Mouse (Mus musculus): ENCODE measurements around the gene Unc13c. TPM values are rescaled to one million over a fixed set of nuclear protein-coding genes. Genes with fewer than 3 reads are reported as not detected.

Unc13c gene
- polyA plus RNA-seq, 1 experiment from 2014 or later, result 4.5 TPM

- WGBS, result 68% methylated on average over 4 of the region's 4 CpGs
These were observed 17.2 kb downstream of the Unc13c start for GRCm38 (mm10) chr9:73951586-73951985.

GRCm38 (mm10) chr9:73934844-73935243 lies 33.9 kb downstream of the Unc13c start:
- Histone ChIP-seq H3K4me1 (no peaks in the 10 kb centered on the region), H3K36me3 (replicated peaks) (no peaks in the 10 kb centered on the region; the same call in 1 of the 2 replicates), H3K4me2 (no peak overlapping the region), H3K27me3 (replicated peaks) (no peaks in the 10 kb centered on the region), H3K9me3 (no peaks in the 10 kb centered on the region), H3K4me3 (no peak overlapping the region), H3K9ac (no peak overlapping the region), H3K27ac (no peak overlapping the region)
- WGBS, result 59% methylated on average over 4 of the region's 4 CpGs
- no peak for ATAC-seq (replicated peaks)

More at GRCm38 (mm10) chr9:73951586-73951985, 17.2 kb downstream of the Unc13c start:
- Histone ChIP-seq H3K4me1 (no peaks in the 10 kb centered on the region), H3K9ac (no peak overlapping the region), H3K36me3 (replicated peaks) (no peaks in the 10 kb centered on the region), H3K27me3 (replicated peaks) (no peaks in the 10 kb centered on the region), H3K27ac (no peak overlapping the region), H3K9me3 (no peaks in the 10 kb centered on the region), H3K4me3 (no peak overlapping the region), H3K4me2 (no peak overlapping the region)
- ATAC-seq (replicated peaks), result 0 out of 2 replicates have a peak, but pooled peaks have one; percentile 20

GRCm38 (mm10) chr9:73931988-73932387 lies 36.8 kb downstream of the Unc13c start:
- Histone ChIP-seq H3K4me1 (no peaks in the 10 kb centered on the region), H3K9ac (no peak overlapping the region), H3K9me3 (no peaks in the 10 kb centered on the region), H3K4me2 (no peak overlapping the region), H3K27ac (no peak overlapping the region), H3K4me3 (no peak overlapping the region), H3K27me3 (replicated peaks) (no peaks in the 10 kb centered on the region), H3K36me3 (replicated peaks) (no peaks in the 10 kb centered on the region; the same call in 1 of the 2 replicates)
- WGBS, result 94% methylated on average over 9 of the region's 9 CpGs
- no peak for ATAC-seq (replicated peaks)

- H3K9ac ChIP-seq, result no peak overlapping the region
- H3K4me2 ChIP-seq, result no peak overlapping the region
- no peak overlapping the region for H3K27ac ChIP-seq
- no peak overlapping the region for H3K4me3 ChIP-seq
- WGBS, result 67% methylated on average over 2 of the region's 2 CpGs
- ATAC-seq (replicated peaks), result no peak
- no peaks in the 10 kb centered on the region; the same call in 1 of the 2 replicates for H3K36me3 ChIP-seq (replicated peaks)
- H3K9me3 ChIP-seq, result no peaks in the 10 kb centered on the region
- no peaks in the 10 kb centered on the region for H3K27me3 ChIP-seq (replicated peaks)
- H3K4me1 ChIP-seq, result no peaks in the 10 kb centered on the region
These were observed 41.5 kb downstream of the Unc13c start for GRCm38 (mm10) chr9:73927276-73927675.

- no peak for ATAC-seq (replicated peaks)
- no peaks in the 10 kb centered on the region for H3K36me3 ChIP-seq (replicated peaks)
- H3K27me3 ChIP-seq (replicated peaks), result no peaks in the 10 kb centered on the region
- no peaks in the 10 kb centered on the region for H3K9me3 ChIP-seq
- no peak overlapping the region for H3K4me2 ChIP-seq
- no peak overlapping the region for H3K27ac ChIP-seq
- H3K4me3 ChIP-seq, result no peak overlapping the region
- no peak overlapping the region for H3K9ac ChIP-seq
- 89% methylated on average over 11 of the region's 11 CpGs for WGBS
- H3K4me1 ChIP-seq, result no peaks in the 10 kb centered on the region
These were observed 46.2 kb downstream of the Unc13c start for GRCm38 (mm10) chr9:73922449-73923115.

DNA sequence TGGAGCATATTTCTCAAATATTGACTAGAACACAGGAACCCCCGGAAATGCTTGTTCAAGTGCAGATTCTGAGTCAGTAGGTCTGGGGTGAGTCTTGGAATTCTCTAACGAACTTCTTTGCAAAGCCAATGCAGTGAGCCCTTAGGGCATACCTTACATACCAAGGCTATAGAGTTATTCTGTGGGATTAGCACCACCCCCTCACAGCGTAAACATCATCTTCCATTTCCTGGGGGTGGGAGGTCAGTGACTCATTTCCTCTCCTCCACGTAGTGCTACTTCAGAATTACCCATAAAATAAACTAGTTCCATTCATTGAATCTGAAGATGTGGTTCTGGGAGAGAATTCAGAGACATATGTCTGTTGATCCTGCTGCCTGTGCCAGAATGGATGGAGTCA lies 62.8 kb downstream of the Unc13c start:
- no peak for ATAC-seq (replicated peaks)
- no peaks in the 10 kb centered on the region for H3K9me3 ChIP-seq
- H3K4me3 ChIP-seq, result no peak overlapping the region
- no peak overlapping the region for H3K4me2 ChIP-seq
- H3K36me3 ChIP-seq (replicated peaks), result no peaks in the 10 kb centered on the region
- 87% methylated on average over 4 of the region's 4 CpGs for WGBS
- no peak overlapping the region for H3K27ac ChIP-seq
- H3K27me3 ChIP-seq (replicated peaks), result no peaks in the 10 kb centered on the region
- H3K9ac ChIP-seq, result no peak overlapping the region
- H3K4me1 ChIP-seq, result no peaks in the 10 kb centered on the region

- 87% methylated on average over 3 of the region's 3 CpGs for WGBS
- Histone ChIP-seq H3K9ac (no peak overlapping the region), H3K27ac (no peak overlapping the region), H3K36me3 (replicated peaks) (no peaks in the 10 kb centered on the region), H3K4me1 (no peaks in the 10 kb centered on the region), H3K4me2 (no peak overlapping the region), H3K4me3 (no peak overlapping the region), H3K27me3 (replicated peaks) (no peaks in the 10 kb centered on the region), H3K9me3 (no peaks in the 10 kb centered on the region; the same call in 1 of the 2 replicates)
- no peak for ATAC-seq (replicated peaks)
These were observed 70.2 kb downstream of the Unc13c start for GRCm38 (mm10) chr9:73898516-73898915.

DNA sequence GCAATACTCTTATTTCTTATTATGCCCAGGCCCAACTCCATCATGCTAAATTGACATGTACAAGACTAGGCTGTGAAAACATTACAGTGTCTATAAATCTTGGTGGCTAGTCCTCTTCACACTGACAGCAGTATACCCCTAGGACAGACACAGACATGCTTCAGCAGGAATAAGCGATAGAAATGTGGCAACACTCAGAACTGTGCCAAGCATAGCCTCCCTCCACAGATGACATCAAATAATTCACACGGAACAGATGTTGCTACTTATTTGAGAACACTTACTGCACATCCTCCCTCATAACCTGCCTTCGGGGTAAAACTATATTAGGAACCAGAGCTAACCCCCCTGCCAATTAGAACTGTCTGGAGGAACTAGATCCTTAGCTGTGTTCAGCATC lies 72.6 kb downstream of the Unc13c start:
- WGBS, result 87% methylated on average over 3 of the region's 3 CpGs
- Histone ChIP-seq H3K27me3 (replicated peaks) (no peaks in the 10 kb centered on the region), H3K4me2 (no peak overlapping the region), H3K9me3 (no peaks in the 10 kb centered on the region; the same call in 1 of the 2 replicates), H3K27ac (no peak overlapping the region), H3K4me1 (no peaks in the 10 kb centered on the region), H3K9ac (no peak overlapping the region), H3K4me3 (no peak overlapping the region), H3K36me3 (replicated peaks) (no peaks in the 10 kb centered on the region)
- no peak for ATAC-seq (replicated peaks)

GRCm38 (mm10) chr9:73883587-73883986 lies 85.2 kb downstream of the Unc13c start:
- no peak overlapping the region for H3K9ac ChIP-seq
- H3K36me3 ChIP-seq (replicated peaks), result no peaks in the 10 kb centered on the region
- WGBS, result 67% methylated on average over 1 of the region's 1 CpGs
- H3K27me3 ChIP-seq (replicated peaks), result no peaks in the 10 kb centered on the region
- H3K27ac ChIP-seq, result no peak overlapping the region
- H3K4me2 ChIP-seq, result no peak overlapping the region
- no peak overlapping the region for H3K4me3 ChIP-seq
- ATAC-seq (replicated peaks), result no peak
- H3K9me3 ChIP-seq, result peaks cover 4% of the 10 kb centered on the region; the same call in 1 of the 2 replicates
- H3K4me1 ChIP-seq, result no peaks in the 10 kb centered on the region

DNA sequence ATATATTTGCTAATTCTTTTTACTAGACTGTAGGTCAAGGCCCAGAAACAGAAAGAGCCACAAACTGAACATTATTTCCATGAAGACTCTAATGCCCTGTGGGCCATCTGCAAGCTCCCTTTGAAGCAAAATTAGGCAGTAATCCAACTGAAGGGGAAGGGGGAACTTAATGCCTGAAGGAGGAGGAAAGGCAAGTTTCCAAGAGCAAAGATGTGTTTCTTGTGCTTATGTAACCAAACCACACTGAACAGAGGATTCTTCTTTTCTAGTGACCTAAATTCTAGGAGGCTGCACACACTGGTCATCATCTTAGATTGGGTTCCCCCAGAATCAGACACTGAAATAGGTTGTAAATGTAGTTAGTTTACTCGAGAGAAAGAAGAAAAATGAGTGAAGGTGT lies 85.6 kb downstream of the Unc13c start:
- peaks cover 4% of the 10 kb centered on the region; the same call in 1 of the 2 replicates for H3K9me3 ChIP-seq
- H3K36me3 ChIP-seq (replicated peaks), result no peaks in the 10 kb centered on the region
- 86% methylated on average over 1 of the region's 1 CpGs for WGBS
- H3K27ac ChIP-seq, result no peak overlapping the region
- ATAC-seq (replicated peaks), result no peak
- H3K9ac ChIP-seq, result no peak overlapping the region
- no peaks in the 10 kb centered on the region for H3K4me1 ChIP-seq
- H3K4me2 ChIP-seq, result no peak overlapping the region
- no peaks in the 10 kb centered on the region for H3K27me3 ChIP-seq (replicated peaks)
- no peak overlapping the region for H3K4me3 ChIP-seq

DNA sequence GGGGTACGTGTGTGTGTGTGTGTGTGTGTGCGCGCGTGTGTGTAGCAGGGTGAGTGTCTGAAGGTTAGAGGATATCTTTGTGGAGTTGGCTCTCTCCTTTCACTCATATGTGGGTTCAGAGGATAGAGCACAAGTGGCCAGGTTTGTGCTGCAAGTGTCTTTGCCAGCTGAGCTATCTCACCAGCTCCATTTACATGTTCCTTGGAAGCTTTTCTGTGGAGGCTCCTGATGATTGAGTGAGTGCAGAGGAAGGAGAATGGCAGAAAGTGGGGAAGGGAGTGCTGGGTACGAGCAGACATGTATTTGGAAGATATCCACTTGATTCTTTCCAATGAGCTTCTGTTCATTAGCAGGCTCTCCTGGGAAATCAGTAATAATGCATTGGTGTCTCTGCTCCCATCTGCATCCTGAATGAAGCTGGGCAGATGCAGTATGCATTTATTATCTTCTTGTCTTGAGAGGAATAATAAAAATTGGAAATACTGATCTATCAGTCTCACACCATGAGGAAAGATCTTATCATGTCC lies 86.3 kb downstream of the Unc13c start:
- ATAC-seq (replicated peaks), result no peak; the same call in 1 of the 2 replicates
- H3K4me2 ChIP-seq, result no peak overlapping the region

DNA sequence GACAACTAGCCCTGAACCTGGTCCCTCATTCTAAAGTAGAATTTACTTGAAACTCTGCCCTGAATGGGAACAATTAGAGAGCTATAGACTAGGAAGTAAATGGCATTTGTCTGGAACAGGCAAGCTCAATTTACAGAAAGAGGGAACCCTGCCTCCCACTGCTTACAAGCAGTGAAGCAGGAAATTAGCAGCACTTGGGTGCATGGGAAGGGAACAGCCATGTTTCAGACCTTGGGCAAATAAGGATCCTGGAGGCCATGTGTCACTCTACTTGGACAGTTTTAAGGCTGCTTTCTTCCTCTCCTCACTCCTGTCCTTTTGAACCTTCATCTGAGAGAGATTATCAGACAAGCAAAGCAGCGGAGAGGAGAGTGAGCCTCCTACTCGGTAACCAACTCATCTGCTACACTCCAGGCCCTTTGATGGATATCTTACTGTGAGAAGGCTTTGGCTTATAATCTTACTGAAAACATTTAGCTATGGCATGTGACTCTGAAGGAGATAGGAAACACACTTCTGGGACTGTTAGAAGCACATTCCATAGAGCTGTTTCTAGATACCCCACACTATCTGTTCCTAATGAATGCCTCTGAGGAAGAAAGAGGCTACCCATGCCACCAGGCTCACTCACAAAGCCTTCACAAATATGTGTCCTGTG lies 101.2 kb downstream of the Unc13c start:
- no peak for ATAC-seq (replicated peaks)
- Histone ChIP-seq H3K4me2 (no peak overlapping the region), H3K9ac (no peak overlapping the region), H3K27me3 (replicated peaks) (no peaks in the 10 kb centered on the region), H3K36me3 (replicated peaks) (no peaks in the 10 kb centered on the region), H3K4me3 (no peak overlapping the region), H3K27ac (no peak overlapping the region), H3K9me3 (no peaks in the 10 kb centered on the region), H3K4me1 (no peaks in the 10 kb centered on the region; the same call in 1 of the 2 replicates)
- 58% methylated on average over 2 of the region's 2 CpGs for WGBS

More for the DNA sequence above, 86.3 kb downstream of the Unc13c start:
- H3K27ac ChIP-seq, result no peak overlapping the region
- no peak overlapping the region for H3K9ac ChIP-seq
- no peaks in the 10 kb centered on the region for H3K4me1 ChIP-seq
- H3K4me3 ChIP-seq, result no peak overlapping the region
- no peaks in the 10 kb centered on the region for H3K27me3 ChIP-seq (replicated peaks)
- peaks cover 4% of the 10 kb centered on the region; the same call in 1 of the 2 replicates for H3K9me3 ChIP-seq
- 82% methylated on average over 5 of the region's 5 CpGs for WGBS
- no peaks in the 10 kb centered on the region for H3K36me3 ChIP-seq (replicated peaks)
